Mouse (Mus musculus): Measurements from ENCODE around the gene Smim17. TPM values are rescaled to one million over a fixed set of nuclear protein-coding genes. Genes with fewer than 3 reads are reported as not detected.

The Smim17 gene
- polyA plus RNA-seq (2017; shearing (Covaris generic)): not detected

GRCm38 (mm10) chr7:6397996-6398975 lies at the start of gene Smim17:
Smim17 (plus strand) TSS chr7:6398715.

GRCm38 (mm10) chr7:6363047-6363488 lies 35.4 kb upstream of the Smim17 start, which contains the start of gene Zfp78:
Zfp78 (plus strand) TSS chr7:6363280.

DNA sequence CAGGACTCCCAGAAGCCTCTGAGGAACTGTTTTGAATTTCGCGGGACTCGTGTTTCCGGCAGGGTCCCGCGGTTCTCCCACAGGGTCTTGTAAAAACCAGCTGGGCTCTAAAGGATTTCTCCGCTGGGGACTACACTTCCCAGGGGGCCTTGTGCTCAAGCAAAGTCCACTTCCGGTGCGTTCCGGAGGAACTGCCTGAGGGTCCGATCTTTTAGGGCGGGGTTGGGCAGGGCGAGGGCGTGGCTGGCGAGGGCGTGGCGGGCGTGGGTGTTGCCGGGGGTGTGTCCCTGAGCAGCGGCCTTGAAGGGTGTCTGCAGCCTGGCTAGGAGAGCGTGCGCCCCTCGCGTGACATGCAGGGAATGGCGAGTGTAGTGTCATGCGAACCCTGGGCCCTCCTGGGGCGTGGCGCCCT lies 15.5 kb upstream of the Smim17 start, which contains the start of gene Zfp28:
Gene Zfp28, plus strand, starts transcription at position 252 of the 412 bp plus-strand sequence.

DNA sequence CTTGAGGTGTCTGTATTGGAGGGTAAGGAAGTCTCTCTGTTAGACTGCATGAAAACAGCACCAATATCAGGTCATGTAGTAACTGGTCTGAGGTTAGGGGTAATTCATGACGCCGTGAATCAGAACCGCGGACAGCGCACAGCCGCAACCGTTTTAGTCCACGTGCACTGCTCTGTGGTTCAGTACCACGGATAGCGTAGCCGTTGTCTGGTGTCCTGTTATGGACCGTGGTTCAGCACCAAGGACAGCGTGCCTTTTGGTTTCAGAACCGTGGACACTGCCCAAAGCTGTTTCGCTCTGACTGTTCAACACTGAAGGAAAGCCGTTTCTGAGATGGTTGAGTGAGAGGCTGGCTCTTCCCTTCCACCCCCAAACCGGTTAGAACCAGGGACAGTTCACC lies 11.5 kb downstream of the Smim17 start, which contains the start of gene Gm20715:
Gene Gm20715, plus strand, starts transcription at position 235 of the 400 bp plus-strand sequence.

DNA sequence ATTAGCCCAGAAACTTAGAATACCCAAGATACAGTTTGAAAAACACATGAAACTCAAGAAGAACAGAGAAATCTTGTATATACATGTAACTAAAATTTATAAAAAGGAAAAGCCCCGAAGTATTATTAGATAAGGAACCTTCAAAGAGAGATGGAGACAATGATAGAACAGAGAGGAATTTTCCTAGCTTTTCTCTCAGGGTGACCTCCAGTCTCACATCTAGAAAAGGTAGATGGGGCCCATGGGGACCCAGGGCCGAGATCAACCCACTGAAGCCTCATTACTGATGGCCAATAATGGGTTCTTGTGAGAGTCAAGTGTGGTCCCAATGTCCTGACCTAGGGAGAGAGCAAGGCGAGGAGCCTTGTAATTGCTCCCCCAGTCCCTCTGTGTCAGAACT lies 39.9 kb downstream of the Smim17 start, which contains the start of gene Olfr1344:
Gene Olfr1344, plus strand, starts transcription at position 301 of the 400 bp plus-strand sequence.

GRCm38 (mm10) chr7:6455868-6456267 lies 57.4 kb downstream of the Smim17 start, which contains the start of gene Olfr1336:
Olfr1336 (plus strand) TSS chr7:6456168.

DNA sequence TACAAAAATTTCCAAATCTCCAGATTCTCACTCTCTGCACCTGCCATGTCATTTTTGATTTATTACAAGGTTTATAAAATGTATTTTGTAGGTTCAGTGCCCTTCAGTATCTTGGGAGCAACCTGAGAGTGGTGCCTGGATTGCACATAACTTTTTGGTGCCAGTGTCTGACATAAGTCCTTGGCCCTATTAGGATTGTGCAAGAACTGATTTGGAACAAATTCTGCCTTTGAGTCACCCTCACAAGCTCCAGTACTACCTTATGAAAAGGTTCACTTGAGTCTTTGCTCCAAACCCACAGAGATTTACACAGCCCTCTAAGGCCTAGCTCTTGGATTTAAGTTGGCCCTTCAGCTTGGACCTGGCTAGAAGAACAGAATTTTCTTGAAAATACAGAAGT lies 68.4 kb downstream of the Smim17 start, which contains the start of gene Olfr1346:
Gene Olfr1346, plus strand, starts transcription at position 151 of the 400 bp plus-strand sequence.

Other genes with a start within 250 kb of the Smim17 start
- 33.1 TPM for gene Zfp787, start 242.7 kb upstream of the Smim17 start, polyA plus RNA-seq (2017; shearing (Covaris generic))
- gene Zfp444, start 226.5 kb upstream of the Smim17 start, polyA plus RNA-seq (2017; shearing (Covaris generic)): 25.2 TPM
- not detected for gene Galp, start 201.6 kb upstream of the Smim17 start, polyA plus RNA-seq (2017; shearing (Covaris generic))
- not detected for gene Zscan5b, start 176.4 kb upstream of the Smim17 start, polyA plus RNA-seq (2017; shearing (Covaris generic))
- gene Epp13, start 146.0 kb upstream of the Smim17 start, polyA plus RNA-seq (2017; shearing (Covaris generic)): not detected
- 3.5 TPM for gene Zfp667, start 112.1 kb upstream of the Smim17 start, polyA plus RNA-seq (2017; shearing (Covaris generic))
- gene Zfp583, start 67.4 kb upstream of the Smim17 start, polyA plus RNA-seq (2017; shearing (Covaris generic)): 0.22 TPM
- gene Gm3854, start 55.0 kb upstream of the Smim17 start, polyA plus RNA-seq (2017; shearing (Covaris generic)): 0.91 TPM
- gene Zfp78, start 35.4 kb upstream of the Smim17 start, polyA plus RNA-seq (2017; shearing (Covaris generic)): 2.3 TPM
- 9.2 TPM for gene Zfp28, start 15.4 kb upstream of the Smim17 start, polyA plus RNA-seq (2017; shearing (Covaris generic))
- not detected for gene Gm20715, start 11.6 kb downstream of the Smim17 start, polyA plus RNA-seq (2017; shearing (Covaris generic))
- gene Olfr1344, start 40.0 kb downstream of the Smim17 start, polyA plus RNA-seq (2017; shearing (Covaris generic)): not detected
- 0.06 TPM for gene Olfr1336, start 57.5 kb downstream of the Smim17 start, polyA plus RNA-seq (2017; shearing (Covaris generic))
- not detected for gene Olfr1346, start 68.4 kb downstream of the Smim17 start, polyA plus RNA-seq (2017; shearing (Covaris generic))
- not detected for gene Olfr5, start 88.2 kb downstream of the Smim17 start, polyA plus RNA-seq (2017; shearing (Covaris generic))
- not detected for gene Olfr1347, start 101.0 kb downstream of the Smim17 start, polyA plus RNA-seq (2017; shearing (Covaris generic))
- not detected for gene Olfr1348, start 110.0 kb downstream of the Smim17 start, polyA plus RNA-seq (2017; shearing (Covaris generic))
- gene Olfr1349, start 124.2 kb downstream of the Smim17 start, polyA plus RNA-seq (2017; shearing (Covaris generic)): not detected
- not detected for gene Olfr1350, start 166.1 kb downstream of the Smim17 start, polyA plus RNA-seq (2017; shearing (Covaris generic))

Data from naive thymus-derived CD4-positive, alpha-beta T cell, adult 5 months (primary cell).